Mouse (Mus musculus): ENCODE measurements at regions not wholly inside any gene's neighbourhood (a gene's known extent, or its start where the extent isn't known, plus 50 kb on each side); places are given as distances from the start of the nearest gene placed in this dataset.

GRCm38 (mm10) chr9:120658576-120658975, 87.3 kb downstream of the Rpl14 start:
- TF ChIP-seq CTCF (IDR thresholded peaks at IDR 0.05 in 2 of 3, conservative IDR thresholded peaks at IDR 0.05 in 1 of 3; ENCODE audit: control insufficient read depth in 1 of 3, insufficient read depth in 1 of 3, low read depth in 2 of 3, low read length in 3 of 3, poor library complexity in 1 of 3, severe bottlenecking in 1 of 3) (no peak), MYC (IDR thresholded peaks at IDR 0.05; ENCODE audit: low read depth, low read length) (no peak), ETS1 (IDR thresholded peaks at IDR 0.05; ENCODE audit: low read depth, low read length) (no peak), ELF1 (IDR thresholded peaks at IDR 0.05; ENCODE audit: low read depth, low read length) (no peak), MAFK (IDR thresholded peaks at IDR 0.05; ENCODE audit: borderline replicate concordance, low read depth, low read length) (no peak), GATA1 (IDR thresholded peaks at IDR 0.05; ENCODE audit: low read depth, low read length) (no peak), POLR2A (IDR thresholded peaks at IDR 0.05; ENCODE audit: control insufficient read depth in 1 of 2, insufficient read depth in 1 of 2, low read depth in 1 of 2, low read length in 2 of 2, poor library complexity in 1 of 2) (no peak), EP300 (IDR thresholded peaks at IDR 0.05; ENCODE audit: low read depth in 1 of 2, low read length in 2 of 2) (no peak), POLR2AphosphoS2 (IDR thresholded peaks at IDR 0.05; ENCODE audit: low read length) (no peak), TAL1 (IDR thresholded peaks at IDR 0.05; ENCODE audit: low read length) (no peak), JUND (IDR thresholded peaks at IDR 0.05; ENCODE audit: low read depth, low read length) (no peak)
